Mouse (Mus musculus): ENCODE data around the gene Ltf. TPM values are rescaled to one million over a fixed set of nuclear protein-coding genes. Genes with fewer than 3 reads are reported as not detected.

The Ltf gene
- 235 and 247 TPM in 2 replicates for polyA plus RNA-seq (2015; fragmentation: Nextera tagmentation; extraction: Ambion mirVana)

- H3K4me1 ChIP-seq (ENCODE audit: insufficient read depth), result peaks cover 3% of the 10 kb centered on the region; the same call in 1 of the 2 replicates
- peak within 1 kb of the TSS; percentile 30; the same call in 1 of the 2 replicates for H3K9ac ChIP-seq (replicated peaks)
- peak; percentile 72 for ATAC-seq
- H3K4me2 ChIP-seq (ENCODE audit: low read depth, low read length), result 0 out of 2 replicates have a peak within 1 kb of the TSS, but pooled peaks have one; percentile 1
- TF ChIP-seq CTCF (IDR thresholded peaks at IDR 0.05; ENCODE audit: low read depth) (no peak), EP300 (IDR thresholded peaks at IDR 0.05; ENCODE audit: low read depth) (no peak)
- no peaks in the 10 kb centered on the region for H3K27me3 ChIP-seq (ENCODE audit: insufficient read depth, low read length)
- H3K4me3 ChIP-seq (ENCODE audit: low read depth, low read length), result peak within 1 kb of the TSS; percentile 26
- H3K36me3 ChIP-seq (replicated peaks; ENCODE audit: insufficient read depth, low read length), result no peaks in the 10 kb centered on the region
- H3K27ac ChIP-seq (ENCODE audit: low read depth), result 0 out of 2 replicates have a peak within 1 kb of the TSS, but pooled peaks have one; percentile 39
- peak; percentile 61 for DNase-seq
- WGBS (ENCODE audit: insufficient replicate concordance), result 31% methylated on average over 5 of the region's 5 CpGs
- no peaks in the 10 kb centered on the region for H3K9me3 ChIP-seq (ENCODE audit: low read length)
Observed at GRCm38 (mm10) chr9:111019022-111019421, at the start of gene Ltf. Gene Ltf, plus strand, starts transcription at chr9:111019271.

DNA sequence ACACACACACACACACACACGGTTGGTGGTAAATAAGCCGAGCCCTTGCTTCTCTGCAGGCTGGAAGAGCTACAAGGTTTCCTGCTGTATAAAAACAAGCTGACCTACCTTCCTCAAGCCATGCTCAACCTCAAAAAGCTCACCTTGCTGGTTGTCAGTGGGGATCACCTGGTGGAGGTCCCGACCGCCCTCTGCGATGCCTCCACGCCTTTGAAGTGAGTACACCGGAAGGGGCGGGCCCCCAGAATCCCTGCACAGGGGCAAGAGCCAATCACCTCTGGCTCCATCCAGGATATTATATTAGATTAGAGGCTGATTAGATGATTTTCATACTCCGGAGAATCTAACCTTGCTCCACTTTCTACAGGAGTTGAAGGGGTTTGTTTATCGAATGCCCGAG lies 39.7 kb upstream of the Ltf start:
- no peak for TF ChIP-seq CTCF (IDR thresholded peaks at IDR 0.05; ENCODE audit: low read depth)
- Histone ChIP-seq H3K36me3 (replicated peaks; ENCODE audit: insufficient read depth, low read length) (no peaks in the 10 kb centered on the region), H3K27me3 (ENCODE audit: insufficient read depth, low read length) (no peaks in the 10 kb centered on the region), H3K9me3 (ENCODE audit: low read length) (no peaks in the 10 kb centered on the region), H3K4me1 (ENCODE audit: insufficient read depth) (0 out of 2 replicates have a peak, but pooled peaks cover 3% of the 10 kb centered on the region), H3K4me2 (ENCODE audit: low read depth, low read length) (no peak overlapping the region), H3K4me3 (ENCODE audit: low read depth, low read length) (no peak overlapping the region), H3K27ac (ENCODE audit: low read depth) (no peak overlapping the region), H3K9ac (replicated peaks) (no peak overlapping the region)
- DNase-seq, result no peak
- 90% methylated on average over 11 of the region's 11 CpGs for WGBS (ENCODE audit: insufficient replicate concordance)
- no peak for ATAC-seq

GRCm38 (mm10) chr9:110982351-110982750 lies 36.7 kb upstream of the Ltf start:
- H3K27me3 ChIP-seq (ENCODE audit: insufficient read depth, low read length), result no peaks in the 10 kb centered on the region
- H3K9me3 ChIP-seq (ENCODE audit: low read length), result no peaks in the 10 kb centered on the region
- H3K4me2 ChIP-seq (ENCODE audit: low read depth, low read length), result no peak overlapping the region
- H3K36me3 ChIP-seq (replicated peaks; ENCODE audit: insufficient read depth, low read length), result no peaks in the 10 kb centered on the region
- WGBS (ENCODE audit: insufficient replicate concordance), result 64% methylated on average over 4 of the region's 4 CpGs
- DNase-seq, result no peak
- no peak overlapping the region for H3K27ac ChIP-seq (ENCODE audit: low read depth)
- TF ChIP-seq CTCF (IDR thresholded peaks at IDR 0.05; ENCODE audit: low read depth), result no peak
- no peak overlapping the region for H3K9ac ChIP-seq (replicated peaks)
- H3K4me1 ChIP-seq (ENCODE audit: insufficient read depth), result 0 out of 2 replicates have a peak, but pooled peaks cover 3% of the 10 kb centered on the region
- H3K4me3 ChIP-seq (ENCODE audit: low read depth, low read length), result no peak overlapping the region
- no peak for ATAC-seq

DNA sequence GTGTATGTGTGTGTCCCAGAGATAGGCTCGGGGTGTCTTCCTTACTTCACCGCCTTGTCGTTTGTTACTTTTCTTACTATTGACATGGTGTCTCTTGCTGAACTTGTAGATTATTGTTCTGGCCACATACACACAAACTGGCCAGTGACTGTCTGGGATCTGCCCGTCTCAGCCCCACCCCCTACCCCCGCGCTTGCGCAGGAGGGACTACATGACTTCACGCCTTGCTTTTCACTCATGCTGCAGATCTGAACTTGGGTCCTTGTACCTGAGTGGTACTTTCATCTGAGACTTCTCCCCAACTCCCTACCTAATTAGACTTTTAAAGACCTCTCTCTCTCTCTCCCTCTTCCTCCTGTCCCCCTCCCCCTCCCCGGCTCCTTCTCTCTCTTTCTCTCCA lies 35.0 kb upstream of the Ltf start:
- WGBS (ENCODE audit: insufficient replicate concordance), result 91% methylated on average over 9 of the region's 9 CpGs
- no peaks in the 10 kb centered on the region for H3K27me3 ChIP-seq (ENCODE audit: insufficient read depth, low read length)

GRCm38 (mm10) chr9:110985541-110985940 lies 33.5 kb upstream of the Ltf start:
- Histone ChIP-seq H3K4me2 (ENCODE audit: low read depth, low read length) (no peak overlapping the region), H3K9ac (replicated peaks) (no peak overlapping the region), H3K4me3 (ENCODE audit: low read depth, low read length) (no peak overlapping the region), H3K27me3 (ENCODE audit: insufficient read depth, low read length) (no peaks in the 10 kb centered on the region), H3K36me3 (replicated peaks; ENCODE audit: insufficient read depth, low read length) (no peaks in the 10 kb centered on the region), H3K27ac (ENCODE audit: low read depth) (peak overlapping the region; percentile 88), H3K4me1 (ENCODE audit: insufficient read depth) (0 out of 2 replicates have a peak, but pooled peaks cover 3% of the 10 kb centered on the region), H3K9me3 (ENCODE audit: low read length) (no peaks in the 10 kb centered on the region)
- DNase-seq, result no peak
- TF ChIP-seq EP300 (IDR thresholded peaks at IDR 0.05; ENCODE audit: low read depth) (peak; percentile 73), CTCF (IDR thresholded peaks at IDR 0.05; ENCODE audit: low read depth) (no peak)
- 77% methylated on average over 5 of the region's 5 CpGs for WGBS (ENCODE audit: insufficient replicate concordance)
- ATAC-seq, result peak; percentile 68

More for the DNA sequence above, 35.0 kb upstream of the Ltf start:
- H3K9ac ChIP-seq (replicated peaks), result no peak overlapping the region
- no peak for TF ChIP-seq EP300 (IDR thresholded peaks at IDR 0.05; ENCODE audit: low read depth)
- TF ChIP-seq CTCF (IDR thresholded peaks at IDR 0.05; ENCODE audit: low read depth), result no peak
- 0 out of 2 replicates have a peak, but pooled peaks cover 3% of the 10 kb centered on the region for H3K4me1 ChIP-seq (ENCODE audit: insufficient read depth)
- no peak overlapping the region for H3K4me2 ChIP-seq (ENCODE audit: low read depth, low read length)
- ATAC-seq (no peak), DNase-seq (no peak)
- H3K4me3 ChIP-seq (ENCODE audit: low read depth, low read length), result no peak overlapping the region
- H3K36me3 ChIP-seq (replicated peaks; ENCODE audit: insufficient read depth, low read length), result no peaks in the 10 kb centered on the region
- no peak overlapping the region for H3K27ac ChIP-seq (ENCODE audit: low read depth)
- no peaks in the 10 kb centered on the region for H3K9me3 ChIP-seq (ENCODE audit: low read length)

- Histone ChIP-seq H3K27me3 (ENCODE audit: insufficient read depth, low read length) (no peaks in the 10 kb centered on the region), H3K9ac (replicated peaks) (no peak overlapping the region), H3K4me1 (ENCODE audit: insufficient read depth) (0 out of 2 replicates have a peak, but pooled peaks cover 3% of the 10 kb centered on the region), H3K4me3 (ENCODE audit: low read depth, low read length) (no peak overlapping the region), H3K9me3 (ENCODE audit: low read length) (no peaks in the 10 kb centered on the region), H3K4me2 (ENCODE audit: low read depth, low read length) (no peak overlapping the region), H3K27ac (ENCODE audit: low read depth) (peak overlapping the region; percentile 88), H3K36me3 (replicated peaks; ENCODE audit: insufficient read depth, low read length) (no peaks in the 10 kb centered on the region)
- WGBS (ENCODE audit: insufficient replicate concordance), result 67% methylated on average over 8 of the region's 8 CpGs
- DNase-seq (no peak), ATAC-seq (peak; percentile 12; the same call in 1 of the 2 replicates)
- TF ChIP-seq CTCF (IDR thresholded peaks at IDR 0.05; ENCODE audit: low read depth), result no peak
- no peak for TF ChIP-seq EP300 (IDR thresholded peaks at IDR 0.05; ENCODE audit: low read depth)
Observed at GRCm38 (mm10) chr9:110985951-110986350, 33.1 kb upstream of the Ltf start.
